Mouse (Mus musculus): ENCODE measurements around the gene Rab30.

GRCm38 (mm10) chr7:92779058-92779457 lies 37.7 kb downstream of the Rab30 start:
- no peak for TF ChIP-seq CTCF (IDR thresholded peaks at IDR 0.05; ENCODE audit: low read depth)
- TF ChIP-seq EP300 (IDR thresholded peaks at IDR 0.05; ENCODE audit: low read depth): no peak

Data from liver, embryonic 14.5 days (tissue).